Mouse (Mus musculus) spleen, postnatal 14 days (tissue): ENCODE results near the gene Olfr527.

ENCODE experiments used
- DNase-seq, 2 experiments: peaks; one replicate each; pipeline ENCODE4 v3.0.0; 2021 to 2022; ENCODE audit warnings: low spot score in 2 of 2

Gene Olfr527

GRCm38 (mm10) chr7:140333717-140334116 lies at the start of gene Olfr527:
Gene Olfr527, plus strand, starts transcription at chr7:140334017.
- no peak for DNase-seq

- no peak for DNase-seq
These were observed 38.1 kb upstream of the Olfr527 start for GRCm38 (mm10) chr7:140295746-140296145.

- DNase-seq: no peak
These were observed 36.9 kb upstream of the Olfr527 start for GRCm38 (mm10) chr7:140296876-140297275.

DNA sequence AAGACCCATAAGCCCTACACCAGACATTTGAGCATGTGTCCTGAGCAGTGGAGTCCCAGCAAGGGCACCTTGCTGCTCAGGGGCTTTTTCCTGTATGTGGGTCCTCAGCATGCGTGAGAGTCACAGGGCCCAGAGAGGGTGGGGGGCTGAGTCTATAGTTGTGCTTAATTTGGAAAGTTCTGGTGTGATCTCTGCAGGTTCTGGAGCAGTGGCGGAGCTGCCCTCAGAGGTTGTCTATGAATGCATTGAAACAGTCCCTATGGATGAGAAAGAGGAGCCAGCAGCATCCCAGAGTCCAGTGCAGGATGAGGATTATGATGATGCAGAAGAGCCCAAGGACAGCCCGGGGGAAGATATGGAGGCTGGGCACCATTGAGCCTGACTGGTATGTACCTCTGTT lies 34.4 kb upstream of the Olfr527 start:
- DNase-seq: no peak

DNA sequence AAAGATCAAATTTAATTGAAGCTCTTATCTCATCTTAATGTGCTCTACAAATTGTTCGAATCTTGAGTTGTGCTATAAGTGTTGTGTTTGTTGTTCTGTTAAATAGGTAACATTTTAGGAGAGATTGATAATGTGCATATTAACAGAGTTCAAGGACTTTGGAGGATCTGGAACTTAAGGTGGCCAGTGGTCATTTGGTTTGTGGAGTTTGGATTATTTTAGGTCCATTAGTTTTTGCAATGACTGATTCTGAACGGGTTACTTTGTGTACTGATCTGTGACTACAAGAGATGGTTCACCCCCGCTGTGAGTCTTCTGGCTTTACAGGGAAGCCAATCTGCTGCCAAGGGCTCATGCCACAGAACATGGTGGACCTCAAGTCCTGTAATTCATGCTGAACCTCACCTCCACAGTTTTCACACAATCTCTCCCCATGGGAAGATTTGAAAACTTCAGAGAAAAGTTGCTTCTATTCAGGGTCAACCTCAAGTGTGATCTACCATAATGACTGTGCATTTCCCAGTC lies 13.9 kb upstream of the Olfr527 start:
- no peak for DNase-seq

DNA sequence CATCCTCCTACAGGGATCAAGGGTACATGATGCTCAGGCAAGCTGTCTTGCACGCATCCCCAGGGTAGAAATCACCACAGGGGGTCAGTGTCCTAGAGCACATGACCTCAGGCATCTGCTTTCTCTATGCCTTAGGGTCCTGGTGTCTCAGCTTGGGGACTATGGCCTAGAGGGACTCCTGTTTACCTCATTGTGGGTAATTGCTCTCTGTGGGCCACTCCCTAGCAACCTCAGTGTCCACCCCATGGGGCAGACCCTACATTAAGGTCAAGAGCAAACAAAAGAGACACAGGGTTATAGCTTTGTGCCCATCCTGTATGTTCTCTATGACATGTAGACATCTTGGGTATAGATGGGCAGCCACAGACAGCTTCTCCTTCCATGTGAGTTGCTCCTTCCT lies 13.3 kb upstream of the Olfr527 start, which contains the start of gene Olfr525:
Gene Olfr525 (plus strand): TSS at position 301 of the 400 bp plus-strand sequence.
- DNase-seq: no peak

DNA sequence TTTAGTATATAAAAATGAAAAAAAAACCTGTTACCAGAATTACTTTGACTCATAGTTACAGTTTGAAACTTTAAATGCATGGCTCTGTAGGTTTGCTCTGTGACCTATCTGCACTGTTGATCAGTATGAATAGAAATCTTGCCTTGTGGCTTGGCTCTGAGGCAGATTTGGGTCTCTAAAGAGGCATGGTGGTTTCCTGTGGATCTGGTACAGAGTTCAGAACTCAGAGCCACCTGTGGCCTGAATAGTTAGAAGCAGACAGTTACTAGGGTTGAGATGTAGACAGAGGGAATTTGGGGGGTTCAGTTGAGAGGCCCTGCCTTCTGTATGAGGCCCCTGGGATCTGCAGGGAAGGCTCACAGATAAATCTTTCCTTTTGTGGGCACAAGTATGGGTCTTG lies 12.7 kb upstream of the Olfr527 start:
- no peak for DNase-seq

DNA sequence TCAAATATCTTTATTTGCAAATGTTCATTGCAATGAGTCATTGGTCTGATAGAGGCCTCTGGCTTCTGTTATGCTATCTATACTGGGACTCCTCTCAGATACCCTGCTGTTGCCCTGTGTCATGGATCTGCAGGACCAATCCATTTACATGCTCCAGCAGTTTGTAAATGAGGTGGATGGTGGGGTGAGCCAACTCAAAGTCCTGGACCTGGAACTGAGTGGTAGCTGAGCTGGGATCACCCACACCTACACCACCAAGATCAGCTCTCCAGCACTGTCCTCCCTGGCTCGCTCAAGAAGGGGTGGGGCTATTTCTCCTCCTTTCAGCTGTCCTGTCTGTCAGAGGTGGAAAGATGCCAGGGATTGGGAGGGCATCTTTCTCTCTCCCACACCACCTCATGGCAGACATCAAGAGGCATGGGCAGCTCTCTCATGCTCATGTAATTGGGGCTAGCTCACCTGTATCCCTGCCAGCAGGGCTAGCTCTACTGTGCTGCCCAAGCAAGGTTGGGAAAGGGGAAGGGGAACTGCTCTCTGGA lies 4.0 kb upstream of the Olfr527 start:
- no peak for DNase-seq

GRCm38 (mm10) chr7:140361571-140361970 lies 27.8 kb downstream of the Olfr527 start, which contains the start of gene Olfr60:
Gene Olfr60, minus strand, starts transcription at chr7:140361671.
- no peak for DNase-seq

DNA sequence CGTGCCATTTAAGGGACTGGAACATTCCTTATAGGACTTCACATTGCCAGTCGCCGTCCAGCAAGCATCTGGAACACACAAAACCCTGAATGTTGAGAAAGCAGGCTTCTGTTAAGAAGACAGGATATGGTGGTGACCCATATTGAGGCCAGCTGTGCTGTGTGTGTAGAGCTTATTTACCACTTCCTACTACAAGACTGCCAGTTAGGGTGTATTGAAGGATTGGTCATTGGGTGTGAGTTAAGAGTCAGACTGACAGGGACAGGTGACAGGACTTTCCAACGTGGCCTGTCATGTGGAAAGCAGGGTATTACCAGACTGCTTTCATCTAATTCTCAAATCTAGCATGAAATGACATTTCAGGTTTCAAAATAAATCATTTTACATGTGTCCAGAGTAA lies 40.5 kb downstream of the Olfr527 start:
- no peak for DNase-seq

DNA sequence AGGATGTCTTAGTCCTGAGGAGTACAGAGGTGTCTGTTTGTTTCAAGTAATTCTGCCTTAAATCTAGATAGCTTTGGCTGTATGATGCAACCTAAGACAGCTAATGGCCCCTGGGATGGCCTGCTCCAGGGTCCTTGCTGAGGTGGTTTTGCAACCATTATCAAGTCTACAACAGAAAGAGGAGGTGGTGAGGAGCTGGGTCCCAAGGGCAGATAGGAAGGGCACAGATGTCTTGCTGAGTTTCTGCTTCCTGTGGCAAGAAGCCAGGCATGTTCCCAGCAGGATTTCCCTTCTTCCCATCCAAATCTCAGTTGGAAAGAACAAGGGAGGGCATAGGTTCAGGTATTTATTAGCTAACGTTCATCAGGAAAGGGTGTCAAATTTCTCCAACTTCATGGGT lies 42.4 kb downstream of the Olfr527 start, which contains the start of gene Olfr530:
Gene Olfr530 (minus strand): TSS at position 101 of the 400 bp plus-strand sequence.
- DNase-seq: no peak

GRCm38 (mm10) chr7:140376911-140377310 lies 43.1 kb downstream of the Olfr527 start:
- DNase-seq: no peak
